Mouse (Mus musculus): ENCODE measurements around the gene Prorsd1. TPM values are rescaled to one million over a fixed set of nuclear protein-coding genes. Genes with fewer than 3 reads are reported as not detected.
A peak's percentile ranks its signal among the peaks of the same experiment; 100 is the strongest.

The Prorsd1 gene
- 22.6 and 26.2 TPM in 2 replicates for polyA plus RNA-seq (2014; fragmentation: Nextera tagmentation; extraction: Ambion mirVana)

DNA sequence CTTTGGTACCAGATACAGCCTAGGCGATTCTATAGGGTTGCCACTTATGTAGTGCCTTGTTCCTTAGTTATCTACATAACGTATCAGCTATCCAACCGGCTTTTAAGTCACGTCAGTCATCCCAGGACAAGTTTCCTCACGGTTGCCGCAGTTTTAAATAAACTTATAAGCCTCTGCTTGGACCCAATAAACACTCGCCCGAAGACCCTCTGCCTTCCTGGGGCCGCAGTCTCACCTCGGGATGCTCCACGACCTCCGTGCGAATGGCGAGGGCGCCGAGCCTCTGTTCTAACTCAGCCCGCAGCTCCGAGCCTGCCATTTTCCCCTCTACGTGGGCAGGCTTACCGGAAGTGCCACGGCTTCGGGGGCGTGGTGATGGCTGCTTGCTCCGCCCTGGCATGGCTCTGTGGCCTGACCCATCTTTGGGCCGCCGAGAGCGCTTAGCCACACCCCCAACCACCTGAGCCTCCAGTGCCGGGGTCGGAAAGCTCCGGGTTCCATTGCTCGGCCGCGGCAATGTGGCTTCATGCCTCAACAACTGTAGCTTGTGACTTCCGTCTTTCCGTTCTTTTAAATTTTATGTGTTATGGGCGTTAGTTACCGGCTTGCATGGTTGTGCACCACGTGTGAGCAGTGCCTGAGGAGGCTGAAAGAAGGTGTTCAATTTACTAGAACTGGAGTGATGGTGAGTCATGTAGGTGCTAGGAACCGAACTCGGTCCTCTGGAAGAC, at the start of gene Prorsd1:
Prorsd1 (minus strand) TSS at position 352 of the 731 bp plus-strand sequence.
- DNase-seq (ENCODE audit: low spot score, missing footprints) (peak; percentile 98), ATAC-seq (ENCODE audit: low FRiP score) (peak; percentile 100)
- Histone ChIP-seq H3K27me3 (ENCODE audit: control insufficient read depth, insufficient read depth, low read length) (no peaks in the 10 kb centered on the region), H3K4me1 (ENCODE audit: control insufficient read depth, insufficient read depth, low read length) (peaks cover 6% of the 10 kb centered on the region), H3K9me3 (ENCODE audit: control insufficient read depth, low read length) (no peaks in the 10 kb centered on the region), H3K4me3 (ENCODE audit: low read depth, low read length) (peak within 1 kb of the TSS; percentile 60), H3K9ac (ENCODE audit: low read length) (peak within 1 kb of the TSS; percentile 75), H3K27ac (ENCODE audit: low read depth, low read length) (no peak within 1 kb of the TSS; the same call in 1 of the 2 replicates), H3K4me2 (peak within 1 kb of the TSS; percentile 65), H3K36me3 (ENCODE audit: control insufficient read depth, insufficient read depth, low read length) (peaks cover 5% of the 10 kb centered on the region; the same call in 1 of the 2 replicates)
- 3% methylated on average over 40 of the region's 40 CpGs for WGBS

DNA sequence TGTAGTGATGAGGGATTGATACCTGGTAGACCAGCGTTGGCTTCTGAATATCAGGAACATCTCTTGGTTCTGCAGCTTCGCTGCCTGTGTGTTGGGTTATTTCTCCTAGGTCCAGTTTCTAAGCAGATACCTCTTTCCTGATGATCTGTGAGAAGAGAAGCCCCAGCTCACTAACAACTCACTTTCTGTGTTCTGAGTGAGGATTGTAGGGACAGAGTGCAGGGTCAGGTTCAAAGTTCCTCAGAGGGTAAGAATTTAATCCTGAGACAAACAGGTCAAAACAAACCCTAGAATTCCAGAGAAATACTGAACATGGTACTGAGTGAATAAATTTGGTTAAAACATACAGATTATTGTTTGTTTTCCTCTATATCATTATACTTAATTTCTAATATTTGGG, 48.6 kb upstream of the Prorsd1 start:
- no peak overlapping the region for H3K4me2 ChIP-seq

DNA sequence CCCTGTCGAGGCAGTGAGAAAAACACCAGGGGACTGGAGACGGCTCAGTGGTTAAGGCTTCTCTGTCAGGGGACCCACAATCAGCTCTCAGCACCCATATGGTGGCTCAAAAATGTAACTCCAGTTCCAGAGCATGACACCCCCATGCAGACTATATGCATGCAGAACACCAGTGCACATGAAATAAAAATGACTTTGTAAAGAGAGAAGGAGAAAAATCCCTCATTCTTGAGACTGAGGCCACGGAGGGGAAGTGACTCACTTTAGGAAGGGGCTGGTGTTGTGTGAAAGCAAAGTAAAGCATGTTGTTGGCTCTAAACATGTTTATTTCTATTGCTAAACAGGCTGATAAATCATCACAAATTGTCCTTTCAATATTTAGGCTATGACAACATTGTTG, 46.2 kb upstream of the Prorsd1 start:
- Histone ChIP-seq H3K4me2 (no peak overlapping the region), H3K4me1 (ENCODE audit: control insufficient read depth, insufficient read depth, low read length) (no peaks in the 10 kb centered on the region), H3K4me3 (ENCODE audit: low read depth, low read length) (no peak overlapping the region), H3K9me3 (ENCODE audit: control insufficient read depth, low read length) (no peaks in the 10 kb centered on the region), H3K36me3 (ENCODE audit: control insufficient read depth, insufficient read depth, low read length) (no peaks in the 10 kb centered on the region), H3K27ac (ENCODE audit: low read depth, low read length) (no peak overlapping the region), H3K27me3 (ENCODE audit: control insufficient read depth, insufficient read depth, low read length) (no peaks in the 10 kb centered on the region), H3K9ac (ENCODE audit: low read length) (no peak overlapping the region)
- peak; percentile 28 for DNase-seq (ENCODE audit: low spot score, missing footprints)
- 91% methylated on average over 3 of the region's 3 CpGs for WGBS
- ATAC-seq (ENCODE audit: low FRiP score) = no peak

More for the DNA sequence above, 48.6 kb upstream of the Prorsd1 start:
- H3K36me3 ChIP-seq (ENCODE audit: control insufficient read depth, insufficient read depth, low read length) = no peaks in the 10 kb centered on the region
- WGBS = 94% methylated on average over 2 of the region's 2 CpGs
- no peaks in the 10 kb centered on the region for H3K27me3 ChIP-seq (ENCODE audit: control insufficient read depth, insufficient read depth, low read length)
- no peaks in the 10 kb centered on the region for H3K9me3 ChIP-seq (ENCODE audit: control insufficient read depth, low read length)
- ATAC-seq (ENCODE audit: low FRiP score) (no peak), DNase-seq (ENCODE audit: low spot score, missing footprints) (no peak)
- no peaks in the 10 kb centered on the region for H3K4me1 ChIP-seq (ENCODE audit: control insufficient read depth, insufficient read depth, low read length)
- H3K27ac ChIP-seq (ENCODE audit: low read depth, low read length) = no peak overlapping the region
- H3K9ac ChIP-seq (ENCODE audit: low read length) = no peak overlapping the region
- H3K4me3 ChIP-seq (ENCODE audit: low read depth, low read length) = no peak overlapping the region

DNA sequence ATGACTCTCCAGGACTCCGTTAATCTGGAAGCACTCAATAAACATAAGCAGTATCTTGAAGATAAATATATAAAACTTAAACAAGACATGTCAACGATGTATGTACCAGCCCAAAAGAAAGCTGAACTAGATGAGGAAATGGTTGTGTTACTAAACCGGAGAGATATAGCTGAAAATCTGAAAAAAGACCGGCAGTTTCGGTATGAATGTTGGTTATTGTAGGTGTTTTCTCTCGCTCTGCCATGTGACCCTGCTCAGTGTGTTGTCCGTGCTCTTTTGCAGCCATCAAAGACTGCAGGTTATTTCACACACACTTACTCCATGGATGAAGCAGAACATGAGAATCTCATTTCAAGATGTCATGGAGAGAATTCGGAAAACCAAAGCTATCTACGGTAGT, 45.6 kb upstream of the Prorsd1 start:
- no peak overlapping the region for H3K9ac ChIP-seq (ENCODE audit: low read length)
- H3K36me3 ChIP-seq (ENCODE audit: control insufficient read depth, insufficient read depth, low read length) = no peaks in the 10 kb centered on the region
- no peak overlapping the region for H3K4me3 ChIP-seq (ENCODE audit: low read depth, low read length)
- H3K9me3 ChIP-seq (ENCODE audit: control insufficient read depth, low read length) = no peaks in the 10 kb centered on the region
- no peak overlapping the region for H3K27ac ChIP-seq (ENCODE audit: low read depth, low read length)
- H3K4me2 ChIP-seq = no peak overlapping the region
- no peak for ATAC-seq (ENCODE audit: low FRiP score)
- no peaks in the 10 kb centered on the region for H3K4me1 ChIP-seq (ENCODE audit: control insufficient read depth, insufficient read depth, low read length)
- no peaks in the 10 kb centered on the region for H3K27me3 ChIP-seq (ENCODE audit: control insufficient read depth, insufficient read depth, low read length)
- 90% methylated on average over 9 of the region's 9 CpGs for WGBS
- no peak for DNase-seq (ENCODE audit: low spot score, missing footprints)

DNA sequence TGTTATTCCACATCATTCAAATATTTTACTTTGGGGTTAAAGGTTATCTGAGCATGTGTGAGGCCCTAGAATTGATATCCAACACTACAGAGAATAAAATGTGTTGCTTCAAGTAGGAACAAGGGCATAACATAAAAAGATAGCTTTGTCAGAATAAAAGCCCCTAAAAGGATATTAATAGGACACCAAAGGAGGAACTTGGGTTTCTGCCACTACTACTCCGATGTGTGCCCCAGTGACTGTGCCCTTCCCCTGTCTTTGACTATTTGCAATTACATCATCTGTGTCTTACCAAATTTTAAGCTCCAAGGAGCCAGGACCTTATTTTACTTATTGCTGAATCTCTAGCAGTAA, 34.6 kb upstream of the Prorsd1 start:
- Histone ChIP-seq H3K4me3 (ENCODE audit: low read depth, low read length) (no peak overlapping the region), H3K36me3 (ENCODE audit: control insufficient read depth, insufficient read depth, low read length) (peaks cover 5% of the 10 kb centered on the region; the same call in 1 of the 2 replicates), H3K9ac (ENCODE audit: low read length) (no peak overlapping the region), H3K9me3 (ENCODE audit: control insufficient read depth, low read length) (no peaks in the 10 kb centered on the region), H3K27me3 (ENCODE audit: control insufficient read depth, insufficient read depth, low read length) (no peaks in the 10 kb centered on the region), H3K4me2 (no peak overlapping the region), H3K4me1 (ENCODE audit: control insufficient read depth, insufficient read depth, low read length) (peaks cover 12% of the 10 kb centered on the region; the same call in 1 of the 2 replicates), H3K27ac (ENCODE audit: low read depth, low read length) (no peak overlapping the region)
- WGBS = 89% methylated on average over 1 of the region's 1 CpGs
- DNase-seq (ENCODE audit: low spot score, missing footprints) (no peak), ATAC-seq (ENCODE audit: low FRiP score) (no peak)

DNA sequence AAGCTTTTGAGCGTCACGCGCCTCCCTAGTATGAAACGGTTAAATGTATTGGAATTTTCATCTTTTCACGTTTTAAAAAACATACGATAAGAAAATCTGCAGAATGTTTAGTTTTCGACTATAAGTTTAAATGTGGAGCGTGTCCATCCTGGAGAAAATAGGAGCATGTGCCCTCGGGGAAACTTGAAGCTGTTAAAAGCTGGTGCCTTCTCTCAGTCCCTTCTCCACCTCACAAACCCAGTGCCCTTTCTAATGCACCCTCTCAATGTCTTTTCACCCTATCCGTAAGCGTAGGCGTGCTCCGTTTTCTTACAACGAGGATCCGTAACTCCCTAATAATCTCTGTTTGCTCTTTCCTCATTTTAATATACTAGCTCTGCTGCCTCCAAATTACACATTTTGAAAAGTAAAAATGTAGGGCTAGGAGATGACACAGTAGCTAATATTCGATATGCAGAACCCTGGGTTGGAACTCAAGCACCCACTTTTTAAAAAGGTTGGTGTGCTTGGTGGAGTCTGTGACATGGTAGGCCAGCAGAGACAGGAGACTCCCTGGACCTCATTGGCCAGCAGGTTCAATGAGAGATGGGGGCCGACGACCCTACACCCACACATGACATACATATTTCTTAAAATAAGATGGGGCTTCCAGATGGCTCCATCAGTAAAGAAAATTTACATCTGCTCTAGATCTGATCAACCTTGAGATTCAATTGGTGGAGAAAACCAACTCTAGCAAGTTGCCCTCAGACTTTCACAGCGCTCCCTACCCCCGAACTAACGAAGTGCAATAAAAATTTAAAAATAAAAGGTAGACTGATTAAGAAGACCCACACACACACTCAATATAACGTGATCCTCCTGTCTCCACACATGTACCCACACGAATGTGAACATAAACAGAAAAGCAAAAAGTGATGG, 33.9 kb upstream of the Prorsd1 start:
- WGBS = 25% methylated on average over 23 of the region's 23 CpGs
- DNase-seq (ENCODE audit: low spot score, missing footprints) (no peak), ATAC-seq (ENCODE audit: low FRiP score) (peak; percentile 9; the same call in 1 of the 2 replicates)
- H3K4me1 ChIP-seq (ENCODE audit: control insufficient read depth, insufficient read depth, low read length) = peaks cover 12% of the 10 kb centered on the region; the same call in 1 of the 2 replicates
- no peaks in the 10 kb centered on the region for H3K9me3 ChIP-seq (ENCODE audit: control insufficient read depth, low read length)
- no peak overlapping the region for H3K27ac ChIP-seq (ENCODE audit: low read depth, low read length)
- peak overlapping the region; percentile 72 for H3K4me2 ChIP-seq
- H3K9ac ChIP-seq (ENCODE audit: low read length) = peak overlapping the region; percentile 88
- peaks cover 11% of the 10 kb centered on the region; the same call in 1 of the 2 replicates for H3K36me3 ChIP-seq (ENCODE audit: control insufficient read depth, insufficient read depth, low read length)
- peak overlapping the region; percentile 67 for H3K4me3 ChIP-seq (ENCODE audit: low read depth, low read length)
- no peaks in the 10 kb centered on the region for H3K27me3 ChIP-seq (ENCODE audit: control insufficient read depth, insufficient read depth, low read length)

DNA sequence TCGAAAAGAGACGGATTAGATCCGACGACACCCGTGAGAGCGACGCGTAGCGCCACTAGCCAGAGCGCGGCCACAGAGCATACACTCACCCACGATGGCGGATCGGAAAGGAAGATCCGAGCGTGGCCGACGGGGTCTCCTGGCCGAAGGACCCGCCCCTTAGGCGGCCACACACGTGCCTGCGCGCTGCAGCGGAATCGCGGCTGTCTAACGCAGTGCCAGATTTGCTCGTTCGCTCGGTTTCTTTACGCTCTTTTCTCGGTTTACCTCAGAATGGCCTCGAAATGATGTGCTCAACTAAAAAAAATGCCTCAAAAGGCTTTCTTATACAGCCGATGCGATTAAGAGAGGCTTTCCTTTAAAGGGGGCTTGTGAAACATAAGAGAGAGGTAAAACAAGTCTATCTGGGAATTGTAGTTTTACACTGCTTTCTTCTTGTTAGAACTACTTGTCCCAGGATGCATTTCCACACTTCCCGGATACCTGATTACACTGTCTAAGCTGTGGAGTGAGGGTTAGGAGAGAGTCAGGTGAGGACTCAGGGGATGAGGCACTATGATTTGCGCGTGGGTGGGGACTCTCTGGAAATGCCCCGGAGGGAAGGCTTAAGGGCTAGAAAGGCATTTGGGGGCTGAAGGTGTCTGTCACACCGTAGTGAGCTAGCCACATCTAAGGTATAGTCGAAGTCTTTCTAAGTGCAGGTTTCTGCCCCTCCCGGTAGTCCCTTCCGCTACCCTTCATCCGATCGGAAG, 33.1 kb upstream of the Prorsd1 start, which contains the start of the genes Clhc1 and Rps27a:
Clhc1 (plus strand) TSS at position 199 of the 752 bp plus-strand sequence.
Rps27a (minus strand) TSS at position 358 of the 752 bp plus-strand sequence.
- Histone ChIP-seq H3K9ac (ENCODE audit: low read length) (peak within 1 kb of the TSS; percentile 88), H3K4me2 (peak within 1 kb of the TSS; percentile 72), H3K27me3 (ENCODE audit: control insufficient read depth, insufficient read depth, low read length) (no peaks in the 10 kb centered on the region), H3K4me3 (ENCODE audit: low read depth, low read length) (peak within 1 kb of the TSS; percentile 67), H3K9me3 (ENCODE audit: control insufficient read depth, low read length) (no peaks in the 10 kb centered on the region), H3K36me3 (ENCODE audit: control insufficient read depth, insufficient read depth, low read length) (peaks cover 11% of the 10 kb centered on the region; the same call in 1 of the 2 replicates), H3K27ac (ENCODE audit: low read depth, low read length) (peak within 1 kb of the TSS; percentile 44; the same call in 1 of the 2 replicates), H3K4me1 (ENCODE audit: control insufficient read depth, insufficient read depth, low read length) (peaks cover 12% of the 10 kb centered on the region; the same call in 1 of the 2 replicates)
- ATAC-seq (ENCODE audit: low FRiP score) (peak; percentile 97), DNase-seq (ENCODE audit: low spot score, missing footprints) (peak; percentile 100)
- under 1% methylated on average over 46 of the region's 46 CpGs for WGBS

DNA sequence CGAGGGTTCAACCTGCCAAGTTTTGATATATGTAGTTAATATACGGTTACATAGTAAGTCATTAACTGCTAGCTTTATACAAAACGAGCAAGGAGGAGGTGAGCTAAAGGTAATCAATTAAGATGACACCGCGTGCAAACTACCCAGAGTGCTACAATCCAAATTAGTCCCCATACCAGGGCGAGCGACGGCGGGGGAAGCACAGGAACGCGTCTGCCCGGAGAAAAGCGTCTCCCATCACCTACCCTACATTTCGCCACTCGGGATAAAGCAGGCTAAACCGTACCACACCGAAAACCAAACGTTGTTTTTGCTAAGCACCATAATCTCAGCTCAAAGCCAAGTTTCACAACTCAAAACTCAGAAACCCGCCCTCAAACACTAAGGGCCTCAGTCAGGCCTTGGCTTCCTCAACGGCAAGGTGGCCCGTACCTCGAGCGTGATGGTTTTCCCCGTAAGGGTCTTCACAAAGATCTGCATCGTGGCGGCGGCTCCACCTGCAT, 32.5 kb upstream of the Prorsd1 start:
- Histone ChIP-seq H3K4me3 (ENCODE audit: low read depth, low read length) (peak overlapping the region; percentile 67), H3K9me3 (ENCODE audit: control insufficient read depth, low read length) (no peaks in the 10 kb centered on the region), H3K9ac (ENCODE audit: low read length) (peak overlapping the region; percentile 88), H3K4me2 (peak overlapping the region; percentile 72), H3K4me1 (ENCODE audit: control insufficient read depth, insufficient read depth, low read length) (peaks cover 12% of the 10 kb centered on the region; the same call in 1 of the 2 replicates), H3K36me3 (ENCODE audit: control insufficient read depth, insufficient read depth, low read length) (peaks cover 11% of the 10 kb centered on the region; the same call in 1 of the 2 replicates), H3K27me3 (ENCODE audit: control insufficient read depth, insufficient read depth, low read length) (no peaks in the 10 kb centered on the region), H3K27ac (ENCODE audit: low read depth, low read length) (peak overlapping the region; percentile 44; the same call in 1 of the 2 replicates)
- DNase-seq (ENCODE audit: low spot score, missing footprints) (no peak), ATAC-seq (ENCODE audit: low FRiP score) (peak; percentile 22)
- under 1% methylated on average over 27 of the region's 27 CpGs for WGBS

All from midbrain, embryonic 11.5 days (tissue).